Mouse (Mus musculus): ENCODE measurements at regions not wholly inside any gene's neighbourhood (a gene's known extent, or its start where the extent isn't known, plus 50 kb on each side); places are given as distances from the start of the nearest gene placed in this dataset.

GRCm38 (mm10) chr3:128608694-128609093 is 591.0 kb upstream of the Pitx2 start:
- TF ChIP-seq USF1 (IDR thresholded peaks at IDR 0.05; ENCODE audit: low read depth, low read length) (no peak), SIN3A (IDR thresholded peaks at IDR 0.05; ENCODE audit: low read length) (no peak), MAX (IDR thresholded peaks at IDR 0.05; ENCODE audit: low read length) (no peak), PAX5 (IDR thresholded peaks at IDR 0.05; ENCODE audit: low read length) (no peak), HCFC1 (IDR thresholded peaks at IDR 0.05; ENCODE audit: low read depth, low read length) (no peak), ELF1 (IDR thresholded peaks at IDR 0.05; ENCODE audit: low read depth, low read length) (no peak), CTCF (conservative IDR thresholded peaks at IDR 0.05 in 1 of 2, IDR thresholded peaks at IDR 0.05 in 1 of 2; ENCODE audit: low read depth in 2 of 2, low read length in 2 of 2) (no peak), NRF1 (IDR thresholded peaks at IDR 0.05; ENCODE audit: low read depth, low read length) (no peak), JUND (conservative IDR thresholded peaks at IDR 0.05; ENCODE audit: low read depth, low read length) (no peak), MEF2A (IDR thresholded peaks at IDR 0.05; ENCODE audit: borderline replicate concordance, low read depth, low read length) (no peak), POLR2A (IDR thresholded peaks at IDR 0.05; ENCODE audit: low read depth, low read length) (no peak), CHD2 (IDR thresholded peaks at IDR 0.05; ENCODE audit: low read length) (no peak), UBTF (IDR thresholded peaks at IDR 0.05; ENCODE audit: low read depth, low read length) (no peak)
